22 mouse cellular contexts compared by ENCODE assay signal in the genomic region with DNA sequence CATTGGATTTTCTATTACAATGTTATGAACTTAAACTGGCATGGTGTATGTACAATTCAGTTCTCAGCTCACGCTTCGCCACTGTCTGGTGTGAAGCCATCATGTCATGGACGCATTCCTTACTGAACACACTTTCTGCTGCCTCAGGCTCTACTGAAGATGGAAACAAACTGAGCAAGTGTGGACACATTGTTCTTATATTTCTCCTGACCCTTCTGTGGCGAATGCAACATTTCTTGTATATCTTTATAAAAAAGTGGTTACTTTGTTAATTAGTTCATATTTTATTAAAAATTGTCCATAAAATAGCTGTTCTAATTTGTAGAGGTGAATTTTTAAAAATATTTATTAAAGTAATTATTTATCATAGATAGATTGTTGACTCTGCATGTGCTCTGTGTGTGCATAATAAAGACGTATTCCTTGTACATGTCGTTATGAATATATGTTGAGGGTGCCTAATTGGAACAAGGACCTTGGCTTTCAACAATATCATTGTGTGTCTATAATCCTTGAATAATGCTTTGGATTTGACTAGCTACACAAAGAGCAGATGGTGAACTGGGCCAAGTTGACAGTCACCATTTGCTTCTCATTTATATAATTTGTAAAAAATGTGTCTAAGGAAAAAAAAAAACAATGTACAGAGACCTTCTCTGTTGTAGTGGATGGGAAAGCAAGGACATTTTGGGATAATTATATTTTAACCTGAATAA.
DNase-seq lines count a peak whose midpoint lies in the region; ATAC-seq and TF ChIP-seq lines count a peak whose summit lies in the region.
"Had no signal": no experiment of that assay in that cellular context is flagged by ENCODE, and none has a peak within 500 bp of the region (broad histone marks: within the 10 kb centered on the region; RNA-seq: fewer than 3 reads in every experiment).

No protein-coding gene starts in this region.

- no peak overlapping the region for H3K9ac ChIP-seq in embryonic facial prominence, embryonic 12.5 days
- no peak overlapping the region for H3K9ac ChIP-seq in lung, postnatal 0 days (replicated peaks; ENCODE audit: low read depth)
- H3K9ac ChIP-seq: forebrain, embryonic 12.5 days; heart, embryonic 15.5 days; hindbrain, embryonic 13.5 days; intestine, embryonic 15.5 days had no signal

- no peak overlapping the region for H3K4me2 ChIP-seq in embryonic facial prominence, embryonic 12.5 days (replicated peaks)
- H3K4me2 ChIP-seq in lung, postnatal 0 days (replicated peaks; ENCODE audit: low read depth, low read length): no peak overlapping the region
- H3K4me2 ChIP-seq: forebrain, embryonic 12.5 days; heart, embryonic 11.5 days; heart, embryonic 15.5 days; hindbrain, embryonic 13.5 days; intestine, embryonic 15.5 days had no signal

- no peaks in the 10 kb centered on the region for H3K36me3 ChIP-seq in embryonic facial prominence, embryonic 12.5 days
- no peaks in the 10 kb centered on the region for H3K36me3 ChIP-seq in embryonic facial prominence, embryonic 10.5 days (replicated peaks)
- no peaks in the 10 kb centered on the region for H3K36me3 ChIP-seq in lung, postnatal 0 days (ENCODE audit: insufficient read depth, low read length)
- H3K36me3 ChIP-seq: forebrain, embryonic 12.5 days; heart, embryonic 15.5 days; hindbrain, embryonic 13.5 days; intestine, embryonic 15.5 days had no signal

- no peak overlapping the region for H3K27ac ChIP-seq in embryonic facial prominence, embryonic 12.5 days
- H3K27ac ChIP-seq in embryonic facial prominence, embryonic 10.5 days (replicated peaks): no peak overlapping the region
- H3K27ac ChIP-seq in layer of hippocampus, adult 2 months: 0 out of 2 replicates have a peak overlapping the region, but pooled peaks have one; percentile 4
- H3K27ac ChIP-seq in lung, postnatal 0 days (ENCODE audit: low read length): no peak overlapping the region
- H3K27ac ChIP-seq: forebrain, embryonic 12.5 days; heart, adult 2 months; heart, embryonic 15.5 days; hindbrain, embryonic 13.5 days; intestine, embryonic 15.5 days had no signal

- no peaks in the 10 kb centered on the region for H3K27me3 ChIP-seq in embryonic facial prominence, embryonic 12.5 days
- H3K27me3 ChIP-seq in embryonic facial prominence, embryonic 10.5 days (replicated peaks; ENCODE audit: low read depth, poor library complexity, severe bottlenecking): no peaks in the 10 kb centered on the region
- H3K27me3 ChIP-seq in lung, postnatal 0 days (replicated peaks; ENCODE audit: insufficient read depth, low read length): no peaks in the 10 kb centered on the region
- H3K27me3 ChIP-seq: forebrain, embryonic 12.5 days; heart, embryonic 15.5 days; hindbrain, embryonic 13.5 days; intestine, embryonic 15.5 days had no signal

- 69% methylated on average over 6 of the region's 6 CpGs for WGBS in embryonic facial prominence, embryonic 12.5 days
- WGBS in embryonic facial prominence, embryonic 10.5 days: 77% methylated on average over 6 of the region's 6 CpGs
- WGBS in lung, postnatal 0 days: 88% methylated on average over 6 of the region's 6 CpGs

- peaks cover 3% of the 10 kb centered on the region; the same call in 1 of the 2 replicates for H3K4me1 ChIP-seq in embryonic facial prominence, embryonic 12.5 days
- H3K4me1 ChIP-seq in embryonic facial prominence, embryonic 10.5 days: peaks cover 24% of the 10 kb centered on the region
- H3K4me1 ChIP-seq in lung, postnatal 0 days (ENCODE audit: insufficient read depth, low read depth, low read length): 0 out of 2 replicates have a peak, but pooled peaks cover 6% of the 10 kb centered on the region
- H3K4me1 ChIP-seq: intestine, embryonic 15.5 days had no signal

- TF ChIP-seq CTCF in layer of hippocampus, adult 2 months (conservative IDR thresholded peaks at IDR 0.05): no peak
- no peak for TF ChIP-seq CTCF in lung, postnatal 0 days (IDR thresholded peaks at IDR 0.05)

- no peak overlapping the region for H3K4me3 ChIP-seq in embryonic facial prominence, embryonic 12.5 days
- no peak overlapping the region for H3K4me3 ChIP-seq in embryonic facial prominence, embryonic 10.5 days
- no peak overlapping the region for H3K4me3 ChIP-seq in layer of hippocampus, adult 2 months
- H3K4me3 ChIP-seq in lung, postnatal 0 days (ENCODE audit: low read depth, low read length): no peak overlapping the region
- H3K4me3 ChIP-seq: forebrain, embryonic 12.5 days; heart, adult 2 months; heart, embryonic 15.5 days; hindbrain, embryonic 13.5 days; intestine, embryonic 15.5 days had no signal

- ATAC-seq in cerebellum, adult (ENCODE audit: insufficient number of reproducible peaks, low FRiP score, low TSS enrichment): 0 out of 2 replicates have a peak, but pooled peaks have one; percentile 47
- 0 out of 2 replicates have a peak, but pooled peaks have one; percentile 15 for ATAC-seq in embryonic facial prominence, embryonic 12.5 days (ENCODE audit: insufficient number of reproducible peaks, insufficient read depth, low FRiP score, low TSS enrichment)
- ATAC-seq in lung, postnatal 0 days: no peak
- ATAC-seq: CD4-positive, CD25-positive, alpha-beta regulatory T cell, adult 4 months; intestine, embryonic 15.5 days had no signal

- no peak for DNase-seq in cerebellum, adult 11 months
- DNase-seq in embryonic facial prominence, embryonic 10.5 days (ENCODE audit: low spot score): no peak
- no peak for DNase-seq in layer of hippocampus, adult 2 months (ENCODE audit: low spot score in 2 of 2)
- no peak for DNase-seq in layer of hippocampus, postnatal 10 days (ENCODE audit: low spot score in 2 of 2)
- no peak for DNase-seq in spleen, adult 12 weeks (ENCODE audit: low spot score)
- DNase-seq in lung, postnatal 0 days (ENCODE audit: low spot score): no peak
- DNase-seq: adrenal gland, postnatal 10 days; B cell, adult 2 months; cerebellum, postnatal 25 days; gastrocnemius, postnatal 14 days; heart, adult 2 months; heart, postnatal 14 days; kidney, adult 18-20 months had no signal

- H3K9me3 ChIP-seq in embryonic facial prominence, embryonic 12.5 days: no peaks in the 10 kb centered on the region
- H3K9me3 ChIP-seq in embryonic facial prominence, embryonic 10.5 days: no peaks in the 10 kb centered on the region
- no peaks in the 10 kb centered on the region for H3K9me3 ChIP-seq in lung, postnatal 0 days (ENCODE audit: low read length)
- H3K9me3 ChIP-seq: forebrain, embryonic 12.5 days; G1E; heart, embryonic 15.5 days; hindbrain, embryonic 13.5 days; intestine, embryonic 15.5 days had no signal

- no peak for TF ChIP-seq EP300 in lung, postnatal 0 days (IDR thresholded peaks at IDR 0.05)
